Mouse (Mus musculus) frontal cortex, adult 2 months (tissue): ENCODE data around the gene Gm12830. TPM values are rescaled to one million over a fixed set of nuclear protein-coding genes. Genes with fewer than 3 reads are reported as not detected.

Source experiments
- DNase-seq, 2 experiments: peaks; one replicate each; pipeline ENCODE4 v3.0.0; 2022; ENCODE audit warnings: low spot score in 1 of 2; ENCODE audit errors: extremely low spot score in 1 of 2
- polyA plus RNA-seq: library from polyadenylated mRNA; depleted of rRNA; stranded (reverse); fragments of >200 nt; gene quantifications from 2 replicates; pipeline ENCODE4 v1.2.3, GENCODE M21; 2012

Gm12830 gene
- polyA plus RNA-seq, 1 experiment = not detected

- no peak for DNase-seq
Measured at GRCm38 (mm10) chr4:114843097-114843721, 21.7 kb downstream of the Gm12830 start.

- DNase-seq = no peak
Measured at GRCm38 (mm10) chr4:114844600-114844999, 23.1 kb downstream of the Gm12830 start.

- DNase-seq = no peak
Measured at GRCm38 (mm10) chr4:114845622-114846021, 24.1 kb downstream of the Gm12830 start.

GRCm38 (mm10) chr4:114846723-114847122 lies 25.2 kb downstream of the Gm12830 start:
- no peak for DNase-seq

- no peak for DNase-seq
Measured at GRCm38 (mm10) chr4:114853968-114854367, 32.4 kb downstream of the Gm12830 start.

DNA sequence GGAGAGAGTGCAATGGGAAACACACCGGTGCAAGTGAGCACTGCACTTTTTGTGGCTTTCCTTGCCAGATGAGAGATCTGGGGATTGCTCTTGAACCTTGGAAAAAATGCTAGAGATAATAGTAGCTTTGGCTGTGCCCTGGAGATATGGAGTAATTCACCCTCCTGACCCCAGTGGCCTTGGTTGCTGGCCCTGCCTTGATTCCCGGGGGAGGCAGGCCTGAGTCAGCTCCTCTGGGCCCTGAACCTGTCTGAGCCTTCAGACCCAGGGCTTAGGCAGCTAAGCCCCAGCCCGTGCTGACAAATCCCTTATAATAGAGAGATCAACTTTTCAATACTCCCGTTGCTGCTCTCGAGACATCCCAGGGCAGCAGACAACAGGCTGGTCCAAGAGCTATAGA lies 36.9 kb downstream of the Gm12830 start:
- DNase-seq = no peak

DNA sequence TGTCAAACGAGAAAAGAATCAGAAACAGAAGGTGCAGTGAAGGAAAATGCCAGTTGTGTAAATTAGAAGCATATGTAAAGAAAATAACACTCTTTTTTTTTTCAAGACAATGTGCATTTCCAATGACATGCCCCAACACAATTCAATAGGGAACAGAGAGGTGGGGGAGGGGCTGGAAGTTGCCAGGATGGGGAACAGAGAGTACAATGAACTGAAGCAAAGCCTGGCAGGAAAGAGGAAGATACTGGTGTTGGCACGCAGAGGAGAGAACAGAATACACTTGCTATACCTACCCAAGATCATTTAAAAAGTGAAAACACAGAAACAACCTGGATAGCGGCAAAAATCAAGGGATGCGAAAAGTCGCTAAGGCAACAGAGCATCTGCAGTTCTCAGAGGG lies 41.6 kb downstream of the Gm12830 start:
- DNase-seq = no peak

DNA sequence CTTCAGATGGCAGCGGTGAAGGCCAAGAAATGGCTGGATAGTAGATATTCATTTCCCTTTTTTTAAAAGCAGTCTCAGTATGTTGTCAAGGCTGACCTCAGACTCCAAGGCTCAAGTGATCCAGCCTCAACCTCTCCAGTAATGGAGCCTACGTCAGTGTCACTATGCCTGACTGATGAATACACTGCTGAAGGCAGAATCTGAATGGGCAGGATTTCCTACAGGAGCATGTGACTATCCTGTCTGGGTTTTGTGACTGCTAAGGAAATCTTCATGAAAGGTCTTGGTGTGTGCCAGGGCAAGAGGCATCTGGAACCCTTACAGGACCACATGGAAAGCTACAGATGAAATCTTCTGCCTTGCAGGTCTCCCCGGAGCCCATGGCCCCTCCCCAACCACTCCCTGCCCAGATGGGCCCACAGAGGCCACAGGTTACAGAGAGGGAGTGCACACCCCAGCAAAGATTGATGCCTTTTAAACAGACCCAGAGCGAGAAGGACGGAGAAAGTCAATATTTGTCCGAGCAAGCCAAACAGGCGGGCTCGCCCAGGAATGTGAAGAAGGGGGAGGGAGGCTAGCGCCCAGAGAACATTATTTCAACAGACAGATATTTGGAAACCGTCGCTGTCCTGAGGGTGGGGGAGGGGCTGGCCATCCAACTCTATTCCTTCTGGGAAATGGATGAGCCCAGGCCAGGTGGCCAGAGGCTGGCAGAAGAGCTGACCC lies 48.4 kb downstream of the Gm12830 start:
- no peak for DNase-seq

DNA sequence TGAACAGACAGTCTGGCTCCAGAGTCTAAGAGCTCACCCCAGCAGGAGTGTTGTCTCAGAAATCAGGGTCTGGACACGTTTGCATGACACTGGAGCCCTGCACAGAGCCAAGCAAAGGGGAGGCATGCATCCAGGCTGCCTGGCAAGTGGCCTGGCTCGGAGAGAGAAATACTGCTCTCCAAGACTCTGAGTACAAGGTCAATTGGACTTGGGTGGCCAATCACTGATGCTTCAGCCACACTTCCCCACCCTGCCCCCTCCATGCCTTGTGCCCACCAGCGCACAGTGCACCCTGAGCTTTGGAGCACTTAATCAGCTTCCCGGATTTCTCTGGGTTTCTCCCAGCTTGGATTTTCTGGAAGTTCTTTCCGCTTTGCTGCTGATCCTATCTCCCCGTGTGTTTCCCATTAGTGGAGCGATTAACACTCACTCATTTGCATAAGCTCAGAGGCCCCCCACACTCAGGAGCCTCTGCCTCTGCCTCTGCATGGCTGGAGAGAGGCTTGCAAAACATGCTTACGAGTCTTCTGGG lies 55.0 kb downstream of the Gm12830 start:
- no peak for DNase-seq

GRCm38 (mm10) chr4:114882232-114882631 lies 60.7 kb downstream of the Gm12830 start:
- DNase-seq = no peak

DNA sequence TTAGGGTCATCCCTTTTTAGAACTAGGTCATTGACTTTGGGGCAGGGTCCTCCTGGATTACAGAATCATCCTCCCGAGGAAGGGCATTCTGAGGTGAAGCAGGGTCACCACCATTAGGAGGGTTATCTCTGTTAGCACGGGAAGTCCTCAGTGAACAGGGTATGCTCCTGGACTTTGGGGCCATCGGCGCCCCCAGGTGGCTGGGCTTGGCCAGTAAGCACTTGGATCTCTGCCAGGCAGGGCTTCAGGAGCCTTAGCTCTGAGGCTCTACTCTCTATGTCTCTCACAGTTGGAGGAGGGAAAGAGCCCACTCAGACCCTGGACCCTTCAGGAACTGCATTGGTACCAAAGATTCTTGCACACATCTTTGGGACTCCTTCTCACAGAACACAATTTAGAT lies 76.3 kb downstream of the Gm12830 start:
- DNase-seq = no peak

GRCm38 (mm10) chr4:114899885-114900284 lies 78.4 kb downstream of the Gm12830 start:
- DNase-seq = no peak

- DNase-seq = no peak
Measured at GRCm38 (mm10) chr4:114900866-114901642, 79.5 kb downstream of the Gm12830 start.

- DNase-seq = no peak
Measured at GRCm38 (mm10) chr4:114901643-114902351, 80.3 kb downstream of the Gm12830 start.

GRCm38 (mm10) chr4:114902641-114903421 lies 81.3 kb downstream of the Gm12830 start:
- no peak for DNase-seq

DNA sequence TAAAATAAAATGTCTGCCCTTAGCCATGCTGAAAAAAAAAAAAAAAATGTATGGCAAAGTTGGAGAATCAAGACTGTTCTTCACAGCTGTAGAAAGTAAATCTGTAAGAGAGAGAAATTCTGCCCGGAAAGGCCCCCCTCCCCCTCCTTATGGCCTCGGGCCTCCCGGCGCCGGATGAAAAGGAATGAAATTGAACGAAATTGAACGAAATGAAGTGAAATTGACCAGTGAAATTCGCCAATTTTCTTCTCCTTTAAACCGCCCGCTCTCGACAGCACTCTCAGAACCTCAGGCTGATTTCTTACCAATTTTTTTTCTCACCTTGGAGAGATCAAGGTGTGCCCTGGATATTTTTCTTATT lies 81.9 kb downstream of the Gm12830 start:
- DNase-seq = no peak

- DNase-seq = no peak
Measured at GRCm38 (mm10) chr4:114905501-114905900, 84.0 kb downstream of the Gm12830 start.
